Mouse (Mus musculus) NIH3T3 (cell line): ENCODE data around the gene Gspt2.
"Not testable (repeated sequence)": the region's sequence is repeated elsewhere in the genome, so short reads cannot be mapped to it uniquely, and the experiment has no call there.

ENCODE experiments used
- DNase-seq: peaks from one replicate; pipeline ENCODE4 v3.0.0-alpha.2; 2012; ENCODE audit warnings: low read depth

The Gspt2 gene

DNA sequence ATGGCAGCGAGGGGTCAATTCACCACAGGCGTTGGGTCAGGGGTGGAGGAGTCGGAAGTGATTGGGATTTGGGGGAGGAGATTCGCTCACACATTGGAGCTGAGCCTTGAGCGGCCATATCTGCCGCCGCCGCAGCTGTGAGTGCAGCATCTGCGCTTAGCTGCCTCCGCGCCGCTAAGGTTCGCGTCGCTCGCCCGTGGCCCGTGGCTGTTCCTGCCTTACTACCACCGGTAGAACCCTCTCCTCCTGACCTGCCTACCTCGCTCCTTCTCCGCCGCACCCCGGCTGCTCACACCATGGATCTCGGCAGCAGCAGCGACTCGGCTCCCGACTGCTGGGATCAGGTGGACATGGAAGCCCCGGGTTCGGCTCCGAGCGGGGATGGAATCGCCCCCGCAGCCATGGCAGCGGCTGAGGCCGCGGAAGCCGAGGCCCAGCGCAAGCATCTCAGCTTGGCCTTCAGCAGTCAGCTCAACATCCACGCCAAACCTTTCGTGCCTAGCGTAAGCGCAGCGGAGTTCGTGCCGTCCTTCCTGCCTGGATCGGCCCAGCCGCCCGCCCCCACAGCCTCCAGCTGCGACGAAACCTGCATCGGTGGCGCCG is at the start of gene Gspt2:
TSS of gene Gspt2 (plus strand) at position 109 of the 603 bp plus-strand sequence.
- DNase-seq, result peak; percentile 71

DNA sequence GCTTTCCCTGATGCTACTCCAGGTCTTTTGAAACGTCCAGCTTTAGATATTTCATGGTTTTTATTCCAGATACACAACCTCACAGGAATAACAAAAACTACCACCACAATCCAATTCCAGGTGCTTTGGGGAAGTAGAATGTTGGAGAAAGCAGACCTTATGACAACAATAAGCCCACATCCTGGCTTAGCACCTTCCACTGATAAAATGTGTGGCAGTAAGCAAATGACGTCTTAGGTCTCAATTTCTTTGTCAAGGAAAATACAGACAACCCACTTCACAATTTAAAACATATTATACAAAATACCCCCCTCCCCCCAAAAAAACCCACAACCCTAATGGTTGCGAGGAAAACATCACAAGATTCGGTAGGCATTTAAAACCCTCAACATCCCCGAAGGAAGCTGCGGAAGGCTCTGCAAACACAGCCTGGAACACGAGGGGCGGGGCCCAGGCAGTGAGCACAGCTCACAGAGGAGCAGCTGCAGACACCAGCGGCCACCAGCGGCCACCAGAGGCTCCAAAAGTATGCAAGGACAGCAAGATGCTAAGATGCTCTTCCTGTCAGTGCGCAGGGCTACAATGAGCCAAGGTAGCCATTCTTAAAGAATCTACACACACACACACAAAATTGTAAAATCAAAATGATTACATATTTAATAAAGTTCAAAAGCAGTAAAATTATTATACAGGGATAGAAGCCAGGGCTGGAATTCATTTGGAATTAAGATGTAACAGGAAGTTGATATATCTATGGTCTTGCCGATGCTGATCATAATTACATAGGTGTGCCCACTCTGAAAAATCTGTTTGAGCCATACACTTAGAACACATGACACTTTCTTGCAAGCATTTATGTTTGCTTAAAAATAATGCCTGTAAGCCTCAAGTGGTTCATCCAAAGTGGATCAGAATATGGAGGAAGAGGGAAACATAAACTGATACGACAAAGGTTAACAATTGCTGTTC is 10.8 kb upstream of the Gspt2 start:
- peak; percentile 8 for DNase-seq

DNA sequence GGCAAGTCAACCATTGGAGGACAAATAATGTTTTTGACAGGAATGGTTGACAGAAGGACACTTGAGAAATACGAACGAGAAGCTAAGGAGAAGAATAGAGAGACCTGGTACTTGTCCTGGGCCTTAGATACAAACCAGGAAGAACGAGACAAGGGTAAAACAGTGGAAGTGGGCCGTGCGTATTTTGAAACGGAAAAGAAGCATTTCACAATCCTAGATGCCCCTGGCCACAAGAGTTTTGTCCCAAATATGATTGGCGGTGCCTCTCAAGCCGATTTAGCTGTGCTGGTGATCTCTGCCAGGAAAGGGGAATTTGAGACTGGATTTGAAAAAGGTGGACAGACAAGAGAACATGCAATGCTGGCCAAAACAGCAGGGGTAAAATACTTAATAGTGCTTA is 1.0 kb downstream of the Gspt2 start:
- DNase-seq, result no peak

DNA sequence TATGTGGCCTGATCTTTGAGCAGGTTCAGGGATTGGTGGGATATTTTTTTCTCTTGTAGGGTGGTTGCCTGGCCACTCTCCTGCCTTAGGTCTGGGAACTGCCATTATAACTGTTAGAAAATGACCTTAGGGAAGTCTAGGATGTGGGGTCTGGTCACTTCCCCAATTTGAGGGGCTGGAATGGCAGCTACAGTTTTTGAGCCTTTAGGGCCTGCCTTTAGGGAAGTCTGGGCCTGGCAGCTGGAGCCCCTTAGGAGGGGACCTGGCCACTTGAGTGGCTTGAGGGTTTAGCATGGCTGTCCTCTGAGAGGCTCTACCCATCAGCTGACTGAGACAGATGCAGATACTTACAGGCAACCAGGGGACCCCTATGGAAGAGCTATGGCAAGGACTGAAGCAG is 12.7 kb downstream of the Gspt2 start:
- no peak for DNase-seq

DNA sequence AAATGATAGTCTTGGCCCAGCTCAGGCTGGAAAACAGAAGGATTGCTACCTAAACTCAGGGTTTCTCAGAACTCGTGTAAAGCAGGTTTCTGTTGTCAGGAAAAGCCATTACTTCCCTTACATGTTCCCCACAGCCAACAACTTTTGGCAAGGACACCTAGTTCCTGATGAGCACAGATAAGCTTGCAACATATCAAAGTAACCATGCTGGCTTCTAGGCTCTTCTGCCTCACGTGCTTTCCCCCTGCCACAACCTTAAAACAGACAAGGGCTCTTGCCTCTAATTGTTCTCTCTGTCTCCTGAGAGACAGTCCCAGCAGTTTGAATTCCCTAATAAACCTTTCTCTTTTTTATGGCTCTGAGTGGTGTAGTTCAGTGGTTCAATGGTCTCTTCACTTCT is 21.9 kb downstream of the Gspt2 start:
- DNase-seq, result no peak

DNA sequence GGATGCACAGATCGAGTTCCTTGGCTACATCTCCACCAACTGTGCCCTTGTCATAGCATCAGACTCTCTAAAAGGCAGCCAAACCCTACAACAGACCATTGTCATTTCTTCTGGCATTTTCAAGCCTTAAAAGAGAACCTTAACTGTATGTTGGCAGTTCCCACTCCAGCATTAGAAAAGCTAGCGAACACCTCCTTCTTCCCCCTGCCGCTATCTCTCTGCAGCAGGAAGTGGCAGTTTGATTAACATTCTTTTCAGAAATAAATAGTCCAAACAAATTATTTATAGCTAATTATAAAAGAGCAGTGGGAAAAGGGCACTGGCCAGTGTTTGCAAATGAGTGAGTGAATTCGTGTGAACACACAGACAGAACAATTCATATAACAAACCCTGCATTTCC is 34.9 kb downstream of the Gspt2 start:
- no peak for DNase-seq

DNA sequence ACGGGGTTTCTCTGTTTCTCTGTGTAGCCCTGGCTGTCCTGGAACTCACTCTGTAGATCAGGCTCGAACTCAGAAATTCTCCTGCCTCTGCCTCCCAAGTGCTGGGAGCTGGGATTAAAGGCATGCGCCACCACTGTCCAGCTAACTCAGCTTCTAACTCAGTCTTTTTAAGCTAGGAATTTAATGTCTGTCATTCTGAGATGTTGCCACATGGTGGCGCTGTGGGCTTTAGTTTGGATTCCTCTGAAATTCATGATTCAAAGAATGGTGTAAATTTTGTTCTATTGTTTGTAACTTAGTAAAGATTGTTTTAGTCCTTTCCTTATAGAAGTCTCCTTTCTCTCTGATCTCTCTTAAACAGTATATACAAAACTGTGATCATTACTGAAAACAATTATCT is 39.1 kb downstream of the Gspt2 start:
- peak; percentile 78 for DNase-seq

DNA sequence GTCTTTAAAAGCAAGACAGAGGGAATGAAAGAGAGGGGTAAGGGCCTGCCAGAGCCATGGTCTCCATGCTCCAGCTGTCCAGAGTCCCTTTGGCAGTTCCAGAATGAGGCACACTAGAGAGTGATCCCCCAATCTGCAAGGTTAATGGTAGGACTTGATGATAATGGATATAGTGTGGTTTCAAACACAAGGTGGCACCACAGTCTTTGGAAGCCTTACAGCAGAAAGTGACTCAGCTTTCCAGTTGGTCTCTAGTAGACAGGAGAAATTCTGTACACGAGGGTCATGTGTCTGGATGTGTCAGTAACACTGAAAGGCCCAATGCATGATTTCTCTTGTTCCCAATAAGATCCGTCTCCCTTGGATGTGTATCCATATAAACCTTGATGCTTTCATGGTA is 45.7 kb downstream of the Gspt2 start:
- not testable (repeated sequence) for DNase-seq

DNA sequence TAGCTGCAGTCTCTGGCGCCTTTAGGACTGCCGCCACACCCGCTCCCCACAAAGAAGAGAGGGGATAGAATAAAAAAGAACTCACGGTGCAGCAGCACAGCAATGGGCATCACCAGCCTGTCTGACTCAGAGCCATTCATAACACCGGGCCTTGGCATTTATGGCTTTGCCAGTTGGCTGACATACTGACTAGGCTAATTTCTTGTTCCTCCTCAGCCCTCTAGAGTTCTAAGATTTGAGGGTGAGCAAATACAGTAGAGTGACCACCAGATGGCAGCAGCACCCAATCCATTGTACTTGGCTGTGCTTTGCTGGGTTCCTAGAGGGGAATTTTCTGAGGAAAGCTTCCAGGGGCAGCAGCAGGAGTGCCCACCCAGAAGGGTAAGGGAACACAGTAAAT is 53.7 kb downstream of the Gspt2 start:
- peak; percentile 2 for DNase-seq
